Mouse (Mus musculus) cortical plate, adult 2 months (tissue): Measurements from ENCODE around the gene Traip. TPM values are rescaled to one million over a fixed set of nuclear protein-coding genes. Genes with fewer than 3 reads are reported as not detected.
A peak's percentile ranks its signal among the peaks of the same experiment; 100 is the strongest.

ENCODE experiments used
- H3K27ac ChIP-seq: fragments of 200-500 bp; 2 replicates; pipeline ENCODE4 v1.5.1; 2012; ENCODE audit warnings: low read length, control low read depth, inconsistent platforms; ENCODE audit not compliant: insufficient read depth
- H3K4me1 ChIP-seq: fragments of 200-500 bp; 2 replicates; pipeline ENCODE4 v1.6.1; 2011; ENCODE audit warnings: low read length; ENCODE audit not compliant: control insufficient read depth, insufficient read depth
- H3K4me3 ChIP-seq: fragments of 200-500 bp; 2 replicates; pipeline ENCODE4 v1.5.1; 2011; ENCODE audit warnings: mild to moderate bottlenecking, low read length, control low read depth; ENCODE audit not compliant: insufficient read depth
- CTCF ChIP-seq: fragments of 200-500 bp; IDR thresholded peaks from 2 replicates; pipeline ENCODE4 v1.5.1; 2011; ENCODE audit warnings: mild to moderate bottlenecking, control low read depth, low read length; ENCODE audit not compliant: insufficient read depth; ENCODE audit errors: extremely low read depth
- POLR2A ChIP-seq: fragments of 200-500 bp; IDR thresholded peaks from 2 replicates; pipeline ENCODE4 v1.6.1; 2011; ENCODE audit warnings: mild to moderate bottlenecking, low read length, control low read depth; ENCODE audit not compliant: insufficient read depth; ENCODE audit errors: extremely low read depth
- polyA plus RNA-seq: library from polyadenylated mRNA; depleted of rRNA; stranded (reverse); fragments of >200 nt; gene quantifications from 2 replicates; pipeline ENCODE4 v1.2.3, GENCODE M21; 2012

Traip gene
- polyA plus RNA-seq, 1 experiment: 15.7 TPM

GRCm38 (mm10) chr9:107978815-107979214, 28.9 kb downstream of the Traip start:
- peaks cover 8% of the 10 kb centered on the region for H3K4me1 ChIP-seq
- no peak overlapping the region for H3K4me3 ChIP-seq
- TF ChIP-seq CTCF (no peak), POLR2A (no peak)
- no peak overlapping the region for H3K27ac ChIP-seq

- peaks cover 8% of the 10 kb centered on the region for H3K4me1 ChIP-seq
- H3K4me3 ChIP-seq: no peak overlapping the region
- no peak for TF ChIP-seq CTCF
- TF ChIP-seq POLR2A: no peak
- peak overlapping the region; percentile 93 for H3K27ac ChIP-seq
These were observed 32.0 kb downstream of the Traip start for GRCm38 (mm10) chr9:107981684-107982605.

DNA sequence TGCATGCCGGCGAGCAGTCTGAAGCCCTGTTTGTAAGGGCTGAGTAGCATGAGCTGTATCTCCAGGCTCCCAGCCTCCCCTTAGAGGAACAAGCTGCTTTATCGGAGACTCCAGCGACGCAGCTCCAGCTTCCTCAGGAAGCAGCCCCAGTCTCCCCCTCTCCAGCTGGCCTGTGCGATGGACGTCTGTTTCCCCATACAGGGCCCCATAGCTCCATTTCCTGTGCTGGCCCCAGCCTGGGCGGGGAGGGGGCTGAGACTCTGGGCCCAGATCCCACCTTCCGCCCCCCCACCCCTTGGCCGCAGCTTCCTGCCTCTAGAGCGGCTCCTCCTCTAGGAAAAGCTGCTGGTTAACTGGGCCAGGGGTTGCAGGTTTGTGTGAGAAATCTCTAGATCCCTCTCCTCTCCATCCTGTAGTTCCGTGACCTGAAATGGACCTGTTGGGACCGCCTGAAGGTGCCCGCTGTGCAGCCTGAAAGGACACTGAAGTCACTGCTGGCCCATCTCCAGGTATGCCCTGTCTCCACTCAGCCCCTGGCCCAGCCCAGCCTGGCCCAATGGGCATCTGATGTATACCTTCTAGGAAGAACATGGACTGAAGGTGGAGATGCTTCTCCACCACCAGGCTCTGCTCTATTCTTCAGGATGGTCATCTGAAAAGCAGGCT, 32.9 kb downstream of the Traip start, which contains the start of gene Gm20661:
Gene Gm20661, plus strand, starts transcription at position 378 of the 666 bp plus-strand sequence.
- H3K4me1 ChIP-seq: peaks cover 8% of the 10 kb centered on the region
- H3K27ac ChIP-seq: peak within 1 kb of the TSS; percentile 97
- no peak for TF ChIP-seq POLR2A
- no peak for TF ChIP-seq CTCF
- H3K4me3 ChIP-seq: 0 out of 2 replicates have a peak within 1 kb of the TSS, but pooled peaks have one; percentile 16

DNA sequence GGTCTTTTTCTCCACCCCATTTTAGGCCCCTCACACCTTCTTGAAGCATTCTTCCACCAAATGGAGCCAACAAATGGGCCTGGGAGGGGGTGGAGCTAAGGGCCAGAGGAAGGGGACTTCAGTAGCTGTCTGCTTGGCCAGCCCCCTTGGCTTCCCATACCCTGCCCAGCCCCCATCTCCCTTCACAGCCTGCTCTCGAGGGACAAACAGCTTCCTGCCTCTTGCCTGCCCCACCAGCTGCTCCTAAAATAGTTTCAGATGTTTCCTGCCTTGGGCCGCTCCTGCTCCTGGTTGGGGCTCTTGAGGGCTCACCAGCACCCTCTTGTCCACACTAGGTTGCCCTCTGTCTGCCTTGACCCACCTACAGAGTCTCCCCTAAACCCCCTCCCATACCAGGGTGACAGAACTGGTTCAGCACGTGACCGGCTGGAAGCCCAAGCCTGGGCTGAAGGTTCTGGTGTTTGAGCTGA, 33.5 kb downstream of the Traip start:
- no peak for TF ChIP-seq POLR2A
- TF ChIP-seq CTCF: no peak
- Histone ChIP-seq H3K4me1 (peaks cover 8% of the 10 kb centered on the region), H3K4me3 (0 out of 2 replicates have a peak overlapping the region, but pooled peaks have one; percentile 16), H3K27ac (peak overlapping the region; percentile 97)

GRCm38 (mm10) chr9:107984052-107984753, 34.3 kb downstream of the Traip start:
- H3K27ac ChIP-seq: peak overlapping the region; percentile 97
- TF ChIP-seq POLR2A (no peak), CTCF (no peak)
- peaks cover 8% of the 10 kb centered on the region for H3K4me1 ChIP-seq
- peak overlapping the region; percentile 41 for H3K4me3 ChIP-seq

GRCm38 (mm10) chr9:107984754-107985055, 34.8 kb downstream of the Traip start:
- TF ChIP-seq CTCF: no peak
- TF ChIP-seq POLR2A: no peak
- peak overlapping the region; percentile 97; the same call in 1 of the 2 replicates for H3K27ac ChIP-seq
- peak overlapping the region; percentile 41 for H3K4me3 ChIP-seq
- peaks cover 8% of the 10 kb centered on the region for H3K4me1 ChIP-seq

DNA sequence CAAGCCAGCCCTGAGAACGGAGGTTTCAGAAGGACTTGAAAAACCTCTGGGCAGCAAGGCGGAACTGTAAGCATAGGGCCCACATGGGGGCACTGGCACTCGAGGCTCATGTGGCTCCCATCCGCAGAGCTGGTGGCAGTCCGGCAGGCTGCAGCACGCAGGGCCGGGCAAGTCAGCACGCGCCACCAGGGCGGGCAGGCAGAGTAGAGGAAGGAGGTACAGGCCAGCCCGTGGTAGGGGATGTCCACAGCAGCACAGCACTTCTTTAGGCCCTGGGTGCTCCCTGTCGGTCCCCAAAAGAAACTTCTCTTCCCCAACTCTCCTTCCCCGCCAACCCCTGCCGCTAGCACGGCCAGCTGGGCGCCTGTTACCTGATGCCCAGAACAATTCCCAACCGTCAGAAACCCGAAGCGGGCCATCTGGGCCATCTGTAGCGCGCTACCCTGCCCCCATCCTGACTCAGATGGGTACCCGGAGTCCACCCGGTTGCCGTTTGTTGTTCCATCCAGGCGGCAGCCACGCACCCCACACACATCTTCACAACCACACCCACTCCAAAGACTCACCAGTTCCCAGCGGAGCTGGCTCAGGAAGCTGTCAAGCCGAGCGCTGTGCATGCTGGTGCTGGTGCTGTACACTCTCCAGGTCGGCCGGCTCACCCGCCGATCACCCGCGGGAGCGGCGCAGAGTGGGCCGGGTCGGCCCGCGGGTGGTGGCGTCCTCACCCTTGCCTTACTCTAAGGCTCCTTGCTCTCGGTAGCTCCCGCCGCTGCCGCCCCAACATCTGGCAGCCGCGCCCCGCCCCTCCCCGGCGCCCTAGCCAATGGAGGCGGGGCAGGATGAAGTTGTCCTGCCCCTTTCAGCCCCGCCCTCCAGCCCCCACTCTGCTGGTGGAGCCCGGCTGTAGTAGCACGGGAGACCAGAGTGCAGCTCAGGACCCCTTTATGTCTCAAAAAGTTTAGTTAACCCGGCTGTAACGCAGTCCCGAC, 35.5 kb downstream of the Traip start, which contains the start of gene Inka1:
Gene Inka1, minus strand, starts transcription at position 749 of the 989 bp plus-strand sequence.
- H3K4me1 ChIP-seq: peaks cover 8% of the 10 kb centered on the region
- H3K27ac ChIP-seq: peak within 1 kb of the TSS; percentile 97
- TF ChIP-seq CTCF: no peak
- no peak for TF ChIP-seq POLR2A
- H3K4me3 ChIP-seq: peak within 1 kb of the TSS; percentile 41

GRCm38 (mm10) chr9:107986376-107986775, 36.4 kb downstream of the Traip start:
- peak overlapping the region; percentile 41; the same call in 1 of the 2 replicates for H3K4me3 ChIP-seq
- TF ChIP-seq CTCF: peak; percentile 91
- TF ChIP-seq POLR2A: no peak
- H3K4me1 ChIP-seq: peaks cover 8% of the 10 kb centered on the region
- no peak overlapping the region for H3K27ac ChIP-seq
